Mouse (Mus musculus): ENCODE data around the gene Grid1.

- TF ChIP-seq CTCF (IDR thresholded peaks at IDR 0.05; ENCODE audit: low read depth, low read length) = no peak
- TF ChIP-seq POLR2A (IDR thresholded peaks at IDR 0.05; ENCODE audit: extremely low read depth, insufficient read depth, low read length) = no peak
These were observed 430.5 kb downstream of the Grid1 start for GRCm38 (mm10) chr14:35250412-35250811.
